In the genomic region with DNA sequence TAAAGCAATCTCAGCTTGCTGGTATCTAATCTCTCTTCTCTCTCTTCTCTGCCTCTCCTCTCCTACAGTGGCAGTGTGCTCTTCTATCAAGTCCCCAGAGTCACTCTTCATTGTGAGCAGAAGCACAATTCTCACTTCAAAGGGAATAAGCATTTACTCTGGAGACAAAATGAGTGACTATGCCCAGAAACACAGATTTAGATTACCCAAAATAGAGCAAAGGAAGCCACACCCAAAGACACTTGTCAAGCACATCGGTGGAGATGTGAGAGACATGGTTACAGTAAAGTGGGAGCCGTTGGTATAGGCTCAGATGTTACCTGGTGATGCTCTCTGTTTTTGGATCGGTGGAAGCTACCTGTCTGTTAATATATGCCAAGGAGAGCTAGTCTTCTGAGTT, we compare ENCODE assay signal across 34 mouse cellular contexts. TPM values are rescaled to one million over a fixed set of nuclear protein-coding genes. Genes with fewer than 3 reads are reported as not detected.
A peak's percentile ranks its signal among the peaks of the same experiment; 100 is the strongest.
DNase-seq lines count a peak whose midpoint lies in the region; ATAC-seq and TF ChIP-seq lines count a peak whose summit lies in the region.
"Had no signal": no experiment of that assay in that cellular context is flagged by ENCODE, and none has a peak within 500 bp of the region (broad histone marks: within the 10 kb centered on the region; RNA-seq: fewer than 3 reads in every experiment).

No protein-coding gene starts in this region.

- TF ChIP-seq CTCF in midbrain, postnatal 0 days (IDR thresholded peaks at IDR 0.05): no peak
- no peak for TF ChIP-seq CTCF in CH12.LX (conservative IDR thresholded peaks at IDR 0.05 in 1 of 2, IDR thresholded peaks at IDR 0.05 in 1 of 2; ENCODE audit: low read depth in 2 of 2, low read length in 2 of 2)

- no peaks in the 10 kb centered on the region for H3K4me1 ChIP-seq in midbrain, embryonic 11.5 days (ENCODE audit: control insufficient read depth, insufficient read depth, low read length)
- no peaks in the 10 kb centered on the region for H3K4me1 ChIP-seq in midbrain, postnatal 0 days (ENCODE audit: insufficient read depth, low read length)
- peaks cover 20 to 53% of the 10 kb centered on the region in 2 experiments for H3K4me1 ChIP-seq in CH12.LX (ENCODE audit: control insufficient read depth in 1 of 2, insufficient read depth in 2 of 2)
- H3K4me1 ChIP-seq in forebrain, embryonic 14.5 days (ENCODE audit: control insufficient read depth, insufficient read depth, low read length): no peaks in the 10 kb centered on the region
- H3K4me1 ChIP-seq: forebrain, embryonic 15.5 days had no signal

- H3K79me2 ChIP-seq in CH12.LX (replicated peaks; ENCODE audit: control insufficient read depth, extremely low read depth, insufficient read depth, poor library complexity, severe bottlenecking) (peaks cover 38% of the 10 kb centered on the region), macrophage (ENCODE audit: inconsistent target) (no peaks in the 10 kb centered on the region; the same call in 1 of the 2 replicates)

- H3K9ac ChIP-seq in midbrain, embryonic 11.5 days (ENCODE audit: low read length): no peak overlapping the region
- no peak overlapping the region for H3K9ac ChIP-seq in midbrain, postnatal 0 days (replicated peaks; ENCODE audit: low read length, poor library complexity, severe bottlenecking)
- H3K9ac ChIP-seq in CH12.LX (ENCODE audit: insufficient read depth, low read depth): no peak overlapping the region
- no peak overlapping the region for H3K9ac ChIP-seq in forebrain, embryonic 14.5 days (ENCODE audit: low read length)
- H3K9ac ChIP-seq: forebrain, embryonic 15.5 days; heart, embryonic 15.5 days; hindbrain, embryonic 14.5 days had no signal

- dilution Hi-C loops in CH12.LX (cut with MboI; ENCODE audit: extremely low pct_ligation_motif_present, extremely low pct_unique_long_range_greater_than_20kb, low sequenced_read_pairs): no loop called here

- 0 out of 2 replicates have a peak, but pooled peaks have one; percentile 26 for ATAC-seq in frontal cortex, adult (ENCODE audit: low TSS enrichment)
- ATAC-seq in midbrain, embryonic 11.5 days (ENCODE audit: low FRiP score): no peak
- ATAC-seq in midbrain, postnatal 0 days (ENCODE audit: low FRiP score): no peak
- no peak for ATAC-seq in forebrain, embryonic 14.5 days
- ATAC-seq in granulocyte monocyte progenitor cell, adult 5-6 weeks (replicated peaks; ENCODE audit: poor library complexity, severe bottlenecking): no peak
- ATAC-seq: forebrain, embryonic 15.5 days; hindbrain, postnatal 0 days; intestine, postnatal 0 days had no signal

- WGBS in midbrain, embryonic 11.5 days: 86% methylated on average over 3 of the region's 3 CpGs
- WGBS in midbrain, postnatal 0 days: 87% methylated on average over 3 of the region's 3 CpGs
- WGBS in macrophage (ENCODE audit: missing documents): 43% methylated on average over 3 of the region's 3 CpGs
- 99% methylated on average over 3 of the region's 3 CpGs for WGBS in forebrain, embryonic 14.5 days

- no peak for TF ChIP-seq POLR2A in CH12.LX (IDR thresholded peaks at IDR 0.05; ENCODE audit: low read depth, low read length)

- no peak for TF ChIP-seq EP300 in CH12.LX (IDR thresholded peaks at IDR 0.05; ENCODE audit: low read length)

- no peaks in the 10 kb centered on the region for H3K27me3 ChIP-seq in midbrain, embryonic 11.5 days (ENCODE audit: control insufficient read depth, insufficient read depth, low read length)
- no peaks in the 10 kb centered on the region for H3K27me3 ChIP-seq in midbrain, postnatal 0 days (ENCODE audit: insufficient read depth, low read length)
- no peaks in the 10 kb centered on the region for H3K27me3 ChIP-seq in CH12.LX (replicated peaks)
- H3K27me3 ChIP-seq in forebrain, embryonic 14.5 days (replicated peaks; ENCODE audit: control insufficient read depth, insufficient read depth, low read length): no peaks in the 10 kb centered on the region
- H3K27me3 ChIP-seq: forebrain, embryonic 15.5 days; heart, embryonic 15.5 days had no signal

- H3K4me2 ChIP-seq in midbrain, embryonic 11.5 days: no peak overlapping the region
- no peak overlapping the region for H3K4me2 ChIP-seq in midbrain, postnatal 0 days (ENCODE audit: low read depth, low read length, poor library complexity, severe bottlenecking)
- H3K4me2 ChIP-seq in CH12.LX (ENCODE audit: insufficient read depth, low read depth, poor library complexity, severe bottlenecking): no peak overlapping the region
- no peak overlapping the region for H3K4me2 ChIP-seq in forebrain, embryonic 14.5 days (ENCODE audit: low read length)
- H3K4me2 ChIP-seq: forebrain, embryonic 15.5 days; heart, embryonic 11.5 days; heart, embryonic 15.5 days; hindbrain, embryonic 14.5 days had no signal

- H3K9me3 ChIP-seq in midbrain, embryonic 11.5 days (ENCODE audit: control insufficient read depth, low read length): no peaks in the 10 kb centered on the region
- no peaks in the 10 kb centered on the region for H3K9me3 ChIP-seq in midbrain, postnatal 0 days (ENCODE audit: low read length)
- H3K9me3 ChIP-seq in CH12.LX (replicated peaks; ENCODE audit: low read length): no peaks in the 10 kb centered on the region
- no peaks in the 10 kb centered on the region for H3K9me3 ChIP-seq in forebrain, embryonic 14.5 days (replicated peaks; ENCODE audit: control insufficient read depth, low read length)
- H3K9me3 ChIP-seq: forebrain, embryonic 15.5 days; heart, embryonic 15.5 days had no signal

- H3K4me3 ChIP-seq in midbrain, embryonic 11.5 days (ENCODE audit: low read depth, low read length): no peak overlapping the region
- H3K4me3 ChIP-seq in midbrain, postnatal 0 days (ENCODE audit: low read depth, low read length): no peak overlapping the region
- H3K4me3 ChIP-seq in CH12.LX (replicated peaks in 1 of 3; ENCODE audit: low read depth in 2 of 3, low read length in 2 of 3, poor library complexity in 1 of 3): no peak overlapping the region
- no peak overlapping the region for H3K4me3 ChIP-seq in macrophage (ENCODE audit: inconsistent target)
- H3K4me3 ChIP-seq in forebrain, embryonic 14.5 days (ENCODE audit: low read depth, low read length): no peak overlapping the region
- H3K4me3 ChIP-seq: forebrain, embryonic 15.5 days; gastrocnemius, adult 2 months; heart, embryonic 15.5 days had no signal

- DNase-seq in frontal cortex, postnatal 36 days (ENCODE audit: low spot score in 2 of 2): no peak
- DNase-seq in midbrain, embryonic 11.5 days (ENCODE audit: low spot score, missing footprints): peak; percentile 67
- no peak for DNase-seq in midbrain, postnatal 0 days (ENCODE audit: low spot score)
- no peak for DNase-seq in CH12.LX (ENCODE audit: extremely low read depth)
- no peak for DNase-seq in forebrain, embryonic 14.5 days (ENCODE audit: low spot score)
- DNase-seq: adrenal gland, adult 2 months; adrenal gland, postnatal 14 days; B cell, adult 2 months; cerebellum, adult 11-12 months; cerebellum, adult 8-10 months; cerebellum, postnatal 10 days; gastrocnemius, adult 2 months; gastrocnemius, postnatal 14 days; heart, postnatal 10 days; heart, postnatal 4 days; kidney, adult 2 months had no signal

- no peak overlapping the region for H3K27ac ChIP-seq in midbrain, embryonic 11.5 days (ENCODE audit: low read depth, low read length)
- H3K27ac ChIP-seq in midbrain, postnatal 0 days (ENCODE audit: low read depth, low read length): no peak overlapping the region
- H3K27ac ChIP-seq in CH12.LX (ENCODE audit: insufficient read depth, low read depth) (peak overlapping the region; percentile 49; the same call in 1 of the 2 replicates), macrophage (peak overlapping the region; percentile 8; the same call in 1 of the 2 replicates)
- H3K27ac ChIP-seq in forebrain, embryonic 14.5 days (ENCODE audit: low read depth, low read length): no peak overlapping the region
- H3K27ac ChIP-seq: forebrain, embryonic 15.5 days; gastrocnemius, adult 2 months; heart, embryonic 15.5 days; hindbrain, embryonic 14.5 days; hindbrain, postnatal 0 days had no signal

- no peak for TF ChIP-seq RAD21 in CH12.LX (IDR thresholded peaks at IDR 0.05; ENCODE audit: low read depth, low read length)

- no peaks in the 10 kb centered on the region for H3K36me3 ChIP-seq in midbrain, embryonic 11.5 days (ENCODE audit: control insufficient read depth, insufficient read depth, low read length)
- H3K36me3 ChIP-seq in midbrain, postnatal 0 days (ENCODE audit: insufficient read depth, low read length): no peaks in the 10 kb centered on the region
- peaks cover 23 to 57% of the 10 kb centered on the region in 2 experiments for H3K36me3 ChIP-seq in CH12.LX (replicated peaks in 1 of 2; ENCODE audit: control insufficient read depth in 1 of 2, insufficient read depth in 1 of 2, low read length in 1 of 2)
- H3K36me3 ChIP-seq in macrophage (ENCODE audit: inconsistent target): no peaks in the 10 kb centered on the region
- H3K36me3 ChIP-seq in forebrain, embryonic 14.5 days (ENCODE audit: control insufficient read depth, insufficient read depth, low read length): no peaks in the 10 kb centered on the region
- H3K36me3 ChIP-seq: forebrain, embryonic 15.5 days; heart, embryonic 15.5 days had no signal

- in situ Hi-C loops in CH12.LX (cut with MboI; ENCODE audit: low pct_ligation_motif_present, low pct_unique_long_range_greater_than_20kb, low sequenced_read_pairs): no loop called here

RNA-seq across cellular contexts. Expression of gene Klrb1b, which starts 26.6 kb away (rescaled TPM):
- not detected in 2 replicates for polyA plus RNA-seq in midbrain, embryonic 11.5 days (2014; fragmentation: Nextera tagmentation; extraction: Ambion mirVana)
- not detected in 2 replicates for total RNA-seq in midbrain, postnatal 0 days (2014; rRNA removed)
- polyA plus RNA-seq in midbrain, postnatal 0 days (2015; fragmentation: Nextera tagmentation; extraction: Ambion mirVana): not detected in 2 replicates
- total RNA-seq in CH12.LX (2012; rRNA removed) (not detected in 2 replicates), CH12.LX (2014; rRNA removed) (not detected in 2 replicates)
- polyA plus RNA-seq in CH12.LX (2012; ENCODE audit: insufficient read length, low read depth) (not detected in 2 replicates), macrophage (2018) (0.24 TPM in 1 of 3 replicates, not detected in the others)
- total RNA-seq in macrophage (2018; cell fraction: chromatin; rRNA removed): not detected
- under 1 TPM in 3 of 26 experiments, not detected in 23; 0.05 to 0.19 (median 0.05) TPM for total RNA-seq in macrophage (2018; cell fraction: cytosol; rRNA removed)
- not detected for total RNA-seq in macrophage (2018; cell fraction: nucleus; rRNA removed)
- not detected in 2 replicates for polyA plus RNA-seq in forebrain, embryonic 14.5 days (2014; fragmentation: Nextera tagmentation; extraction: Ambion mirVana)
- total RNA-seq in granulocyte monocyte progenitor cell, adult 5-6 weeks (2014; fragmentation: Nextera tagmentation): not detected in 2 replicates
- total RNA-seq in granulocyte monocyte progenitor cell, adult 5-6 weeks (2017): 0.09 TPM in 1 of 2 replicates, not detected in the other
- total RNA-seq: adrenal gland, postnatal 14 days; gastrocnemius, adult 2 months; gastrocnemius, postnatal 14 days; gastrocnemius, postnatal 4 days; heart, adult 8-10 months; heart, postnatal 10 days; heart, postnatal 4 days; hindbrain, postnatal 0 days; MEL had no signal
- polyA plus RNA-seq: adrenal gland, adult 2 months; brain, embryonic 14.5 days; embryonic facial prominence, embryonic 11.5 days; forebrain, embryonic 11.5 days; forebrain, embryonic 15.5 days; heart, embryonic 11.5 days; hindbrain, embryonic 11.5 days; hindbrain, embryonic 14.5 days; hindbrain, postnatal 0 days had no signal

RNA-seq across cellular contexts. Expression of gene Gm44511, which starts 26.7 kb away (rescaled TPM):
- polyA plus RNA-seq in midbrain, embryonic 11.5 days (2014; fragmentation: Nextera tagmentation; extraction: Ambion mirVana): not detected in 2 replicates
- total RNA-seq in midbrain, postnatal 0 days (2014; rRNA removed): not detected in 2 replicates
- polyA plus RNA-seq in midbrain, postnatal 0 days (2015; fragmentation: Nextera tagmentation; extraction: Ambion mirVana): not detected in 2 replicates
- total RNA-seq in CH12.LX (2012; rRNA removed) (not detected in 2 replicates), CH12.LX (2014; rRNA removed) (not detected in 2 replicates)
- polyA plus RNA-seq in CH12.LX (2012; ENCODE audit: insufficient read length, low read depth) (not detected in 2 replicates), macrophage (2018) (not detected in 3 replicates)
- not detected for total RNA-seq in macrophage (2018; cell fraction: chromatin; rRNA removed)
- not detected for total RNA-seq in macrophage (2018; cell fraction: cytosol; rRNA removed)
- 1 to 10 TPM in 1 of 26 experiments, not detected in 25; 1.8 TPM for total RNA-seq in macrophage (2018; cell fraction: nucleus; rRNA removed)
- polyA plus RNA-seq in forebrain, embryonic 14.5 days (2014; fragmentation: Nextera tagmentation; extraction: Ambion mirVana): not detected in 2 replicates
- total RNA-seq in granulocyte monocyte progenitor cell, adult 5-6 weeks (2014; fragmentation: Nextera tagmentation): not detected in 2 replicates
- total RNA-seq in granulocyte monocyte progenitor cell, adult 5-6 weeks (2017): not detected in 2 replicates
- total RNA-seq: adrenal gland, adult 2 months; adrenal gland, postnatal 14 days; adrenal gland, postnatal 4 days; gastrocnemius, adult 2 months; gastrocnemius, postnatal 14 days; gastrocnemius, postnatal 4 days; heart, adult 8-10 months; heart, postnatal 10 days; heart, postnatal 4 days; hindbrain, postnatal 0 days; MEL had no signal
- polyA plus RNA-seq: adrenal gland, adult 2 months; brain, embryonic 14.5 days; embryonic facial prominence, embryonic 11.5 days; forebrain, embryonic 11.5 days; forebrain, embryonic 15.5 days; heart, embryonic 11.5 days; heart, embryonic 15.5 days; hindbrain, embryonic 11.5 days; hindbrain, embryonic 14.5 days; hindbrain, postnatal 0 days; intestine, postnatal 0 days had no signal

RNA-seq across cellular contexts. Expression of gene Clec2i, which starts 34.6 kb away (rescaled TPM):
- not detected in 2 replicates for polyA plus RNA-seq in midbrain, embryonic 11.5 days (2014; fragmentation: Nextera tagmentation; extraction: Ambion mirVana)
- total RNA-seq in midbrain, postnatal 0 days (2014; rRNA removed): 0.42 TPM in 1 of 2 replicates, not detected in the other
- not detected in 2 replicates for polyA plus RNA-seq in midbrain, postnatal 0 days (2015; fragmentation: Nextera tagmentation; extraction: Ambion mirVana)
- total RNA-seq in CH12.LX (2012; rRNA removed): 34.4 and 38.5 TPM in 2 replicates
- 104 and 134 TPM in 2 replicates for total RNA-seq in CH12.LX (2014; rRNA removed)
- 80.7 and 90.3 TPM in 2 replicates for polyA plus RNA-seq in CH12.LX (2012; ENCODE audit: insufficient read length, low read depth)
- 1 to 10 TPM in 22 of 26 experiments, under 1 TPM in 4; 0.40 to 9.4 (median 3.6) TPM for total RNA-seq in macrophage (2018; cell fraction: chromatin; rRNA removed)
- total RNA-seq in macrophage (2018; cell fraction: cytosol; rRNA removed): 1 to 10 TPM; 1.3 to 8.4 (median 5.8) TPM
- total RNA-seq in macrophage (2018; cell fraction: nucleus; rRNA removed): 10 to 100 TPM in 9 of 26 experiments, 1 to 10 TPM in 16, under 1 TPM in 1; 0.79 to 19.6 (median 7.8) TPM
- 4.1 to 7.2 TPM (median 5.9 TPM) in 3 replicates for polyA plus RNA-seq in macrophage (2018)
- not detected in 2 replicates for polyA plus RNA-seq in forebrain, embryonic 14.5 days (2014; fragmentation: Nextera tagmentation; extraction: Ambion mirVana)
- 4.2 and 4.6 TPM in 2 replicates for total RNA-seq in granulocyte monocyte progenitor cell, adult 5-6 weeks (2014; fragmentation: Nextera tagmentation)
- total RNA-seq in granulocyte monocyte progenitor cell, adult 5-6 weeks (2017): 9.5 and 14.1 TPM in 2 replicates
- total RNA-seq: gastrocnemius, adult 2 months; gastrocnemius, postnatal 14 days; heart, postnatal 4 days; hindbrain, postnatal 0 days; MEL had no signal
- polyA plus RNA-seq: adrenal gland, adult 2 months; brain, embryonic 14.5 days; embryonic facial prominence, embryonic 11.5 days; embryonic facial prominence, embryonic 14.5 days; forebrain, embryonic 11.5 days; forebrain, embryonic 15.5 days; heart, embryonic 11.5 days; hindbrain, embryonic 11.5 days; hindbrain, embryonic 14.5 days had no signal

RNA-seq across cellular contexts. Expression of gene BC035044, which starts 38.2 kb away (rescaled TPM):
- polyA plus RNA-seq in midbrain, embryonic 11.5 days (2014; fragmentation: Nextera tagmentation; extraction: Ambion mirVana): 0.67 and 0.90 TPM in 2 replicates
- total RNA-seq in midbrain, postnatal 0 days (2014; rRNA removed): 0.19 and 0.38 TPM in 2 replicates
- polyA plus RNA-seq in midbrain, postnatal 0 days (2015; fragmentation: Nextera tagmentation; extraction: Ambion mirVana): 0.29 and 0.41 TPM in 2 replicates
- total RNA-seq in CH12.LX (2012; rRNA removed) (51.6 and 53.5 TPM in 2 replicates), CH12.LX (2014; rRNA removed) (121 and 124 TPM in 2 replicates)
- polyA plus RNA-seq in CH12.LX (2012; ENCODE audit: insufficient read length, low read depth) (49.4 and 49.7 TPM in 2 replicates), macrophage (2018) (0.64 to 4.3 TPM (median 0.99 TPM) in 3 replicates)
- 10 to 100 TPM in 1 of 26 experiments, 1 to 10 TPM in 13, under 1 TPM in 6, not detected in 6; 0.52 to 10.2 (median 1.8) TPM for total RNA-seq in macrophage (2018; cell fraction: chromatin; rRNA removed)
- 1 to 10 TPM in 16 of 26 experiments, under 1 TPM in 10; 0.56 to 3.7 (median 1.2) TPM for total RNA-seq in macrophage (2018; cell fraction: cytosol; rRNA removed)
- 1 to 10 TPM in 20 of 26 experiments, under 1 TPM in 4, not detected in 2; 0.40 to 7.4 (median 2.0) TPM for total RNA-seq in macrophage (2018; cell fraction: nucleus; rRNA removed)
- polyA plus RNA-seq in forebrain, embryonic 14.5 days (2014; fragmentation: Nextera tagmentation; extraction: Ambion mirVana): 0.52 and 0.65 TPM in 2 replicates
- 231 and 260 TPM in 2 replicates for total RNA-seq in granulocyte monocyte progenitor cell, adult 5-6 weeks (2014; fragmentation: Nextera tagmentation)
- 296 and 376 TPM in 2 replicates for total RNA-seq in granulocyte monocyte progenitor cell, adult 5-6 weeks (2017)
- total RNA-seq: gastrocnemius, adult 2 months; hindbrain, postnatal 0 days; MEL had no signal

Comparison
In these comparisons a context has a peak if more than half of its experiments do, and no peak if none do; other contexts are left out.
1. H3K27ac ChIP-seq: peak in CH12.LX (single experiment) and macrophage (single experiment); none in midbrain, embryonic 11.5 days (single experiment), midbrain, postnatal 0 days (single experiment) and forebrain, embryonic 14.5 days (single experiment).